Mouse (Mus musculus) retina, adult 2 months (tissue): ENCODE measurements around the gene Nyap1.

Experiments
- DNase-seq: peaks from one replicate; pipeline ENCODE4 v3.0.0-alpha.2; 2012; ENCODE audit warnings: low read depth, low spot score

The Nyap1 gene

GRCm38 (mm10) chr5:137741023-137741931, at the start of gene Nyap1:
Gene Nyap1, minus strand, starts transcription at chr5:137741607.
- no peak for DNase-seq

GRCm38 (mm10) chr5:137788946-137789531, 47.6 kb upstream of the Nyap1 start:
- no peak for DNase-seq

- no peak for DNase-seq
These were observed 46.8 kb upstream of the Nyap1 start for GRCm38 (mm10) chr5:137788171-137788570.

- DNase-seq, result peak; percentile 96
These were observed 45.9 kb upstream of the Nyap1 start, which contains the start of the genes Mepce and Zcwpw1 for GRCm38 (mm10) chr5:137787151-137787928. Gene Mepce, minus strand, starts transcription at chr5:137787655. Gene Zcwpw1, plus strand, starts transcription at chr5:137787798.

- DNase-seq, result peak; percentile 100
These were observed 44.9 kb upstream of the Nyap1 start for GRCm38 (mm10) chr5:137786109-137786942.

- no peak for DNase-seq
These were observed 44.0 kb upstream of the Nyap1 start for GRCm38 (mm10) chr5:137785164-137786031.

- DNase-seq, result no peak
These were observed 43.1 kb upstream of the Nyap1 start for GRCm38 (mm10) chr5:137784546-137784945.

- no peak for DNase-seq
These were observed 42.6 kb upstream of the Nyap1 start for GRCm38 (mm10) chr5:137783901-137784540.

- no peak for DNase-seq
These were observed 41.5 kb upstream of the Nyap1 start for GRCm38 (mm10) chr5:137782776-137783522.

- DNase-seq, result no peak
These were observed 40.3 kb upstream of the Nyap1 start for GRCm38 (mm10) chr5:137781661-137782060.

- DNase-seq, result no peak
These were observed 37.9 kb upstream of the Nyap1 start for GRCm38 (mm10) chr5:137779053-137779933.

- peak; percentile 94 for DNase-seq
These were observed 37.2 kb upstream of the Nyap1 start, which contains the start of gene Ppp1r35 for GRCm38 (mm10) chr5:137778635-137779034. Gene Ppp1r35, plus strand, starts transcription at chr5:137778849.

GRCm38 (mm10) chr5:137777267-137777845, 35.9 kb upstream of the Nyap1 start:
- no peak for DNase-seq

- DNase-seq, result no peak
These were observed 35.1 kb upstream of the Nyap1 start for GRCm38 (mm10) chr5:137776408-137776918.

GRCm38 (mm10) chr5:137775587-137776290, 34.3 kb upstream of the Nyap1 start:
- no peak for DNase-seq

GRCm38 (mm10) chr5:137772755-137773154, 31.3 kb upstream of the Nyap1 start:
- no peak for DNase-seq

- DNase-seq, result peak; percentile 54
These were observed 29.3 kb upstream of the Nyap1 start for GRCm38 (mm10) chr5:137770709-137771108.
